Mouse (Mus musculus) megakaryocyte, embryonic 14.5 days (primary cell): ENCODE results near the gene Pik3r6.

Source experiments
- FLI1 ChIP-seq: IDR thresholded peaks from 2 replicates; pipeline ENCODE4 v1.6.1; 2012; ENCODE audit warnings: low read length, inconsistent platforms, mixed read lengths
- GATA1 ChIP-seq: IDR thresholded peaks from 3 replicates; pipeline ENCODE4 v1.6.1; 2012; ENCODE audit warnings: mixed read lengths, low read length, inconsistent platforms, borderline replicate concordance

GRCm38 (mm10) chr11:68508619-68509018 lies 5.8 kb downstream of the Pik3r6 start:
- TF ChIP-seq GATA1 (no peak), FLI1 (no peak)
